Mouse (Mus musculus) MEL (cell line): ENCODE results near the gene Bcr. TPM values are rescaled to one million over a fixed set of nuclear protein-coding genes. Genes with fewer than 3 reads are reported as not detected.

ENCODE experiments used
- DNase-seq: peaks from one replicate; pipeline ENCODE4 v3.0.0; 2011; ENCODE audit warnings: low read depth, low spot score
- H3K27ac ChIP-seq: 2 replicates; pipeline ENCODE4 v1.5.1; 2012; ENCODE audit warnings: low read depth, mild to moderate bottlenecking, control low read depth, low read length, moderate library complexity; ENCODE audit not compliant: control insufficient read depth
- H3K27me3 ChIP-seq, 2 experiments: fragments of 150-350 bp in 1 of 2; sonication (generic) in 1 of 2; 2 replicates each; pipeline ENCODE4 v1.6.1; 2012; ENCODE audit warnings: low read length in 2 of 2, mild to moderate bottlenecking in 2 of 2, improper control_type of control experiment in 1 of 2, moderate library complexity in 1 of 2; ENCODE audit not compliant: insufficient read depth in 2 of 2, control insufficient read depth in 1 of 2
- H3K36me3 ChIP-seq, 2 experiments: 2 replicates each; pipeline ENCODE4 v1.6.1; 2012 to 2014; ENCODE audit warnings: low read length in 2 of 2, improper control_type of control experiment in 1 of 2, inconsistent platforms in 1 of 2, mild to moderate bottlenecking in 1 of 2; ENCODE audit not compliant: insufficient read depth in 2 of 2, control insufficient read depth in 1 of 2
- H3K4me1 ChIP-seq, 2 experiments: fragments of 150-350 bp in 1 of 2; sonication (generic) in 1 of 2; 2 replicates each; pipeline ENCODE4 v1.6.1; 2012; ENCODE audit warnings: low read length in 2 of 2, improper control_type of control experiment in 1 of 2, mild to moderate bottlenecking in 1 of 2; ENCODE audit not compliant: insufficient read depth in 2 of 2, control insufficient read depth in 1 of 2
- H3K4me3 ChIP-seq, 2 experiments: fragments of 150-350 bp in 1 of 2; sonication (generic) in 1 of 2; 2 replicates each; pipeline ENCODE4 v1.5.1; 2012; ENCODE audit warnings: low read depth in 2 of 2, low read length in 2 of 2, mild to moderate bottlenecking in 2 of 2, moderate library complexity in 2 of 2, control low read depth in 1 of 2, improper control_type of control experiment in 1 of 2; ENCODE audit not compliant: control insufficient read depth in 1 of 2, insufficient read depth in 1 of 2
- H3K79me2 ChIP-seq: 2 replicates; pipeline ENCODE4 v1.6.1; 2012; ENCODE audit warnings: mild to moderate bottlenecking, low read length, moderate library complexity; ENCODE audit not compliant: control insufficient read depth, poor library complexity, insufficient read depth
- H3K9ac ChIP-seq: 2 replicates; pipeline ENCODE4 v1.6.1; 2012; ENCODE audit warnings: low read depth, mild to moderate bottlenecking, control low read depth, low read length, moderate library complexity; ENCODE audit not compliant: control insufficient read depth, poor library complexity, severe bottlenecking
- H3K9me3 ChIP-seq: fragments of 150-350 bp; sonication (generic); replicated peaks from 2 replicates; pipeline ENCODE4 v1.6.1; 2012; ENCODE audit warnings: mild to moderate bottlenecking, low read length, improper control_type of control experiment, moderate library complexity; ENCODE audit not compliant: insufficient read depth
- CHD2 ChIP-seq: IDR thresholded peaks from 2 replicates; pipeline ENCODE4 v1.6.1; 2011; ENCODE audit warnings: low read length, improper control_type of control experiment
- E2F4 ChIP-seq: IDR thresholded peaks from 2 replicates; pipeline ENCODE4 v1.6.1; 2011; ENCODE audit warnings: low read depth, low read length, improper control_type of control experiment, borderline replicate concordance
- ELF1 ChIP-seq: IDR thresholded peaks from 2 replicates; pipeline ENCODE4 v1.6.1; 2014; ENCODE audit warnings: low read depth, mild to moderate bottlenecking, inconsistent platforms, low read length, improper control_type of control experiment, moderate library complexity
- EP300 ChIP-seq, 2 experiments: IDR thresholded peaks; 2 replicates each; pipeline ENCODE4 v1.6.1; 2011; ENCODE audit warnings: improper control_type of control experiment in 2 of 2, low read length in 2 of 2, low read depth in 1 of 2, mild to moderate bottlenecking in 1 of 2
- GABPA ChIP-seq: IDR thresholded peaks from 2 replicates; pipeline ENCODE4 v1.6.1; 2012; ENCODE audit warnings: low read depth, mild to moderate bottlenecking, inconsistent platforms, low read length, improper control_type of control experiment, moderate library complexity
- GATA1 ChIP-seq: IDR thresholded peaks from 2 replicates; pipeline ENCODE4 v1.6.1; 2011; ENCODE audit warnings: low read depth, low read length, improper control_type of control experiment
- HCFC1 ChIP-seq: IDR thresholded peaks from 2 replicates; pipeline ENCODE4 v1.6.1; 2012; ENCODE audit warnings: low read depth, mild to moderate bottlenecking, inconsistent platforms, low read length, improper control_type of control experiment, moderate library complexity
- KAT2A ChIP-seq: conservative IDR thresholded peaks from 2 replicates; pipeline ENCODE4 v1.6.1; 2012; ENCODE audit warnings: low read depth, low read length, improper control_type of control experiment, inconsistent platforms
- MAFK ChIP-seq: IDR thresholded peaks from 2 replicates; pipeline ENCODE4 v1.6.1; 2011; ENCODE audit warnings: low read depth, mild to moderate bottlenecking, low read length, improper control_type of control experiment, borderline replicate concordance
- MAZ ChIP-seq: IDR thresholded peaks from 2 replicates; pipeline ENCODE4 v1.6.1; 2012; ENCODE audit warnings: low read depth, mild to moderate bottlenecking, inconsistent platforms, low read length, improper control_type of control experiment
- MEF2A ChIP-seq: IDR thresholded peaks from 2 replicates; pipeline ENCODE4 v1.6.1; 2014; ENCODE audit warnings: low read depth, mild to moderate bottlenecking, inconsistent platforms, low read length, improper control_type of control experiment; ENCODE audit not compliant: poor library complexity, insufficient replicate concordance, severe bottlenecking; ENCODE audit errors: extremely low read depth
- MXI1 ChIP-seq: IDR thresholded peaks from 2 replicates; pipeline ENCODE4 v1.6.1; 2011; ENCODE audit warnings: mild to moderate bottlenecking, low read depth, low read length, improper control_type of control experiment
- MYB ChIP-seq: IDR thresholded peaks from 2 replicates; pipeline ENCODE4 v1.6.1; 2011; ENCODE audit warnings: mild to moderate bottlenecking, low read depth, low read length, improper control_type of control experiment
- MYC ChIP-seq: IDR thresholded peaks from 2 replicates; pipeline ENCODE4 v1.6.1; 2011; ENCODE audit warnings: low read depth, mild to moderate bottlenecking, low read length, improper control_type of control experiment, moderate library complexity
- NRF1 ChIP-seq: IDR thresholded peaks from 2 replicates; pipeline ENCODE4 v1.6.1; 2014; ENCODE audit warnings: low read depth, mild to moderate bottlenecking, inconsistent platforms, low read length, improper control_type of control experiment, moderate library complexity; ENCODE audit not compliant: poor library complexity, insufficient read depth, severe bottlenecking
- POLR2A ChIP-seq, 2 experiments: IDR thresholded peaks; 2 replicates each; pipeline ENCODE4 v1.6.1; 2011 to 2012; ENCODE audit warnings: low read length in 2 of 2, mild to moderate bottlenecking in 2 of 2, control low read depth in 1 of 2, improper control_type of control experiment in 1 of 2, low read depth in 1 of 2, moderate library complexity in 1 of 2; ENCODE audit not compliant: control insufficient read depth in 1 of 2, insufficient read depth in 1 of 2, poor library complexity in 1 of 2
- RAD21 ChIP-seq: IDR thresholded peaks from 2 replicates; pipeline ENCODE4 v1.6.1; 2011; ENCODE audit warnings: mild to moderate bottlenecking, low read depth, low read length, improper control_type of control experiment
- RCOR1 ChIP-seq: IDR thresholded peaks from 2 replicates; pipeline ENCODE4 v1.6.1; 2012; ENCODE audit warnings: low read depth, mild to moderate bottlenecking, inconsistent platforms, low read length, improper control_type of control experiment
- SIN3A ChIP-seq: IDR thresholded peaks from 2 replicates; pipeline ENCODE4 v1.6.1; 2012; ENCODE audit warnings: low read length, improper control_type of control experiment, inconsistent platforms
- SMC3 ChIP-seq: IDR thresholded peaks from 2 replicates; pipeline ENCODE4 v1.6.1; 2011; ENCODE audit warnings: low read depth, low read length, improper control_type of control experiment
- TAL1 ChIP-seq: IDR thresholded peaks from 2 replicates; pipeline ENCODE4 v1.6.1; 2012; ENCODE audit warnings: mild to moderate bottlenecking, inconsistent platforms, low read length, moderate library complexity, mixed read lengths
- TCF12 ChIP-seq: IDR thresholded peaks from 2 replicates; pipeline ENCODE4 v1.6.1; 2014; ENCODE audit warnings: low read depth, mild to moderate bottlenecking, inconsistent platforms, low read length, improper control_type of control experiment, moderate library complexity
- UBTF ChIP-seq: IDR thresholded peaks from 2 replicates; pipeline ENCODE4 v1.6.1; 2012; ENCODE audit warnings: low read depth, mild to moderate bottlenecking, inconsistent platforms, low read length, improper control_type of control experiment, moderate library complexity, borderline replicate concordance; ENCODE audit not compliant: insufficient read depth
- USF2 ChIP-seq, 2 experiments: IDR thresholded peaks; 2 replicates each; pipeline ENCODE4 v1.6.1; 2011 to 2012; ENCODE audit warnings: improper control_type of control experiment in 2 of 2, low read length in 2 of 2, borderline replicate concordance in 1 of 2, inconsistent platforms in 1 of 2, low read depth in 1 of 2, mild to moderate bottlenecking in 1 of 2; ENCODE audit not compliant: insufficient read depth in 1 of 2
- ZC3H11A ChIP-seq: IDR thresholded peaks from 2 replicates; pipeline ENCODE4 v1.6.1; 2012; ENCODE audit warnings: low read depth, mild to moderate bottlenecking, inconsistent platforms, low read length, improper control_type of control experiment
- ZMIZ1 ChIP-seq: IDR thresholded peaks from 2 replicates; pipeline ENCODE4 v1.6.1; 2012; ENCODE audit warnings: low read depth, mild to moderate bottlenecking, inconsistent platforms, low read length, improper control_type of control experiment, moderate library complexity
- polyA plus RNA-seq, 2 experiments: library from polyadenylated mRNA; stranded (reverse) in 1 of 2; unstranded in 1 of 2; fragments of >175 nt in 1 of 2; fragments of >200 nt in 1 of 2; gene quantifications; 2 replicates each; pipeline versions ENCODE4 v1.2.1 to v1.2.4; 2012; ENCODE audit warnings: low replicate concordance in 2 of 2, low read depth in 1 of 2; ENCODE audit not compliant: insufficient read length in 2 of 2, insufficient read depth in 1 of 2, missing spikeins in 1 of 2
- total RNA-seq: library from RNA; depleted of rRNA; stranded (reverse); fragments of 300-350 nt; gene quantifications from 2 replicates; pipeline ENCODE4 v1.2.3, GENCODE M21; 2012

Gene Bcr
- total and polyA plus RNA-seq, 3 experiments: not detected

- Histone ChIP-seq H3K4me3 (no peak overlapping the region), H3K27me3 (no peaks in the 10 kb centered on the region)
- TF ChIP-seq USF2 (IDR thresholded peaks at IDR 0.05; ENCODE audit: borderline replicate concordance in 1 of 2, insufficient read depth in 1 of 2, low read depth in 1 of 2, low read length in 2 of 2): no peak
- TF ChIP-seq ZMIZ1: no peak
- no peak for TF ChIP-seq ZC3H11A
- TF ChIP-seq CHD2: no peak
- no peak for TF ChIP-seq KAT2A
- no peak for TF ChIP-seq GATA1
- TF ChIP-seq, all 39 proteins: peak for 0
- H3K36me3 ChIP-seq: peaks cover 1 to 22% of the 10 kb centered on the region in 2 experiments
- H3K79me2 ChIP-seq: peaks cover 12% of the 10 kb centered on the region
- no peak for DNase-seq
- H3K9ac ChIP-seq: no peak overlapping the region
- H3K27ac ChIP-seq: no peak overlapping the region
- H3K9me3 ChIP-seq: no peaks in the 10 kb centered on the region
- H3K4me1 ChIP-seq: peaks cover 6 to 11% of the 10 kb centered on the region in 2 experiments; a peak in 3 of 4 replicates
These were observed 163.8 kb downstream of the Bcr start for GRCm38 (mm10) chr10:75224154-75224553.

- Histone ChIP-seq H3K4me1 (peaks cover 2 to 11% of the 10 kb centered on the region in 2 experiments; a peak in 3 of 4 replicates), H3K27ac (no peak overlapping the region)
- TF ChIP-seq MYC (no peak), MXI1 (no peak), ZC3H11A (no peak), ZMIZ1 (no peak), POLR2A (IDR thresholded peaks at IDR 0.05; ENCODE audit: control insufficient read depth in 1 of 2, insufficient read depth in 1 of 2, low read depth in 1 of 2, low read length in 2 of 2, poor library complexity in 1 of 2) (no peak), TCF12 (no peak), E2F4 (no peak), GABPA (no peak), MAFK (no peak), SMC3 (no peak), RCOR1 (no peak)
These were observed 164.2 kb downstream of the Bcr start for GRCm38 (mm10) chr10:75224630-75225029.

GRCm38 (mm10) chr10:75227381-75227780, 167.0 kb downstream of the Bcr start:
- no peaks in the 10 kb centered on the region for H3K9me3 ChIP-seq
- no peak overlapping the region for H3K27ac ChIP-seq
- H3K27me3 ChIP-seq: no peaks in the 10 kb centered on the region
- no peak overlapping the region for H3K9ac ChIP-seq
- DNase-seq: peak; percentile 50
- H3K4me1 ChIP-seq: peaks cover 2 to 7% of the 10 kb centered on the region in 2 experiments; a peak in 3 of 4 replicates
- H3K79me2 ChIP-seq: peaks cover 7% of the 10 kb centered on the region; the same call in 1 of the 2 replicates
- no peak overlapping the region for H3K4me3 ChIP-seq
- peaks cover 3 to 19% of the 10 kb centered on the region in 2 experiments for H3K36me3 ChIP-seq
- TF ChIP-seq NRF1 (no peak), HCFC1 (no peak), SIN3A (no peak), MYC (no peak), MYB (no peak), MXI1 (no peak), MEF2A (no peak), GATA1 (0 out of 2 replicates have a peak, but pooled peaks have one; percentile 2), UBTF (no peak), MAZ (no peak), RAD21 (no peak), TAL1 (peak; percentile 43; the same call in 1 of the 2 replicates), ELF1 (no peak), EP300 (IDR thresholded peaks at IDR 0.05; ENCODE audit: low read depth in 1 of 2, low read length in 2 of 2) (peak; percentile 36 to 46; a peak in 1 of 4 replicates)

More at GRCm38 (mm10) chr10:75224630-75225029, 164.2 kb downstream of the Bcr start:
- H3K4me3 ChIP-seq: no peak overlapping the region
- H3K9ac ChIP-seq: no peak overlapping the region
- no peaks in the 10 kb centered on the region for H3K9me3 ChIP-seq
- peak; percentile 71 for DNase-seq
- H3K79me2 ChIP-seq: peaks cover 12% of the 10 kb centered on the region
- H3K36me3 ChIP-seq: peaks cover 1 to 22% of the 10 kb centered on the region in 2 experiments
- no peaks in the 10 kb centered on the region for H3K27me3 ChIP-seq
